Mouse (Mus musculus): ENCODE results near the gene Stk11.
A peak's percentile ranks its signal among the peaks of the same experiment; 100 is the strongest.

GRCm38 (mm10) chr10:80114341-80115284 is 990 bp upstream of the Stk11 start:
- TF ChIP-seq ZNF384 (IDR thresholded peaks at IDR 0.05; ENCODE audit: low read depth, low read length) (no peak), HCFC1 (IDR thresholded peaks at IDR 0.05; ENCODE audit: borderline replicate concordance, insufficient read depth, low read length) (peak; percentile 61; the same call in 1 of the 2 replicates), MAFK (IDR thresholded peaks at IDR 0.05; ENCODE audit: insufficient read depth, low read depth, low read length) (no peak)
